Mouse (Mus musculus) hindbrain, postnatal 0 days (tissue): ENCODE results near the gene Yy1. TPM values are rescaled to one million over a fixed set of nuclear protein-coding genes. Genes with fewer than 3 reads are reported as not detected.

Source experiments
- ATAC-seq: fragments of 200-750 bp; cut with Nextera tagmentation; 2 replicates; pipeline ENCODE4 v1.8.0; 2017; ENCODE audit warnings: mild to moderate bottlenecking, moderate TSS enrichment, moderate library complexity
- DNase-seq: peaks from one replicate; pipeline ENCODE4 v3.0.0-alpha.2; 2015; ENCODE audit warnings: low spot score
- H3K27ac ChIP-seq: fragments of 300-500 bp; sonication (generic); 2 replicates; pipeline ENCODE4 v1.5.1; 2014; ENCODE audit warnings: mild to moderate bottlenecking
- H3K27me3 ChIP-seq: fragments of 300-500 bp; sonication (generic); 2 replicates; pipeline ENCODE4 v1.6.1; 2014; ENCODE audit warnings: low read length, mixed read lengths; ENCODE audit not compliant: insufficient read depth
- H3K36me3 ChIP-seq: fragments of 300-500 bp; sonication (generic); 2 replicates; pipeline ENCODE4 v1.6.1; 2014; ENCODE audit warnings: low read length, mixed read lengths; ENCODE audit not compliant: insufficient read depth
- H3K4me1 ChIP-seq: fragments of 300-500 bp; sonication (generic); 2 replicates; pipeline ENCODE4 v1.6.1; 2014; ENCODE audit warnings: antibody characterized with exemption, low read length, mixed read lengths; ENCODE audit not compliant: insufficient read depth
- H3K4me2 ChIP-seq: fragments of 300-500 bp; sonication (generic); 2 replicates; pipeline ENCODE4 v1.6.1; 2014; ENCODE audit warnings: low read depth, mild to moderate bottlenecking, low read length, moderate library complexity, mixed read lengths
- H3K4me3 ChIP-seq: fragments of 300-500 bp; sonication (generic); 2 replicates; pipeline ENCODE4 v1.5.1; 2014; ENCODE audit warnings: low read length
- H3K9ac ChIP-seq: fragments of 300-500 bp; sonication (generic); replicated peaks from 2 replicates; pipeline ENCODE4 v1.6.1; 2014; ENCODE audit warnings: mild to moderate bottlenecking, low read length, moderate library complexity, mixed read lengths
- H3K9me3 ChIP-seq: fragments of 300-500 bp; sonication (generic); 2 replicates; pipeline ENCODE4 v1.6.1; 2016; ENCODE audit warnings: low read length, mixed read lengths
- CTCF ChIP-seq: IDR thresholded peaks from 2 replicates; pipeline ENCODE4 v1.5.1; 2016; ENCODE audit warnings: antibody characterized with exemption, control low read depth, low read depth
- WGBS: fragments of 180-500 bp; shearing (Covaris S2); extraction: QIAGEN DNeasy Blood & Tissue Kit; methylation state at CpG from one replicate; pipeline ENCODE4 v1.1.7; 2014; 5-methylcytosine and 5-hydroxymethylcytosine counted together
- polyA plus RNA-seq: library from polyadenylated mRNA; unstranded; fragments of >200 nt; fragmentation: Nextera tagmentation; extraction: Ambion mirVana; gene quantifications from 2 replicates; pipeline ENCODE4 v1.2.1, GENCODE M21; 2015
- total RNA-seq: library from RNA; depleted of rRNA; stranded (reverse); fragments of >200 nt; gene quantifications from 2 replicates; pipeline ENCODE4 v1.2.3, GENCODE M21; 2014

Gene Yy1
- total and polyA plus RNA-seq, 2 experiments from 2014 or later, result 7.9 to 30.2 TPM

DNA sequence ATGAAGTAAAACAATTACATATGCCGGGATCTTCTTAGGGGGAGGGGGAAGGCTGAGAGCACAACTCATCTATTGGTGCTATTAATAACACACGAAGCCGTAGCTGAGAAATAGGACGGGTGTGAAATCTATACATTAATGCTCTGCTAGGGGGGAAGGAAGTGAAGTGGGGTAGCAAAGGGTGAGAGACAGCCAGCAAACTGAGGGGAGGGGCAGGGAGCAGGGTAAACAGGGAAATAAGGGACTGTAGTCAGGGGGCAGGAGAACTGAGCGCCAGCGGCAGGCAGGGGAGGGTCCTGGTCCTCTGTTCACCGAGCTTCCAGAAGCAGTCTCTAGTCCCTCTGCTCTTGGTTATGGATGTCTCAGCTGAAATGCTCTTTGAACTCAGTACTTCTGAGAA lies 25.9 kb upstream of the Yy1 start:
- H3K36me3 ChIP-seq, result no peaks in the 10 kb centered on the region
- no peaks in the 10 kb centered on the region for H3K9me3 ChIP-seq
- 46% methylated on average over 7 of the region's 7 CpGs for WGBS
- H3K4me2 ChIP-seq, result 0 out of 2 replicates have a peak overlapping the region, but pooled peaks have one; percentile 18
- peak overlapping the region; percentile 69; the same call in 1 of the 2 replicates for H3K27ac ChIP-seq
- H3K4me1 ChIP-seq, result no peaks in the 10 kb centered on the region; the same call in 1 of the 2 replicates
- no peak for DNase-seq
- no peak for TF ChIP-seq CTCF
- no peaks in the 10 kb centered on the region for H3K27me3 ChIP-seq
- peak; percentile 14; the same call in 1 of the 2 replicates for ATAC-seq
- H3K9ac ChIP-seq, result no peak overlapping the region
- H3K4me3 ChIP-seq, result no peak overlapping the region

DNA sequence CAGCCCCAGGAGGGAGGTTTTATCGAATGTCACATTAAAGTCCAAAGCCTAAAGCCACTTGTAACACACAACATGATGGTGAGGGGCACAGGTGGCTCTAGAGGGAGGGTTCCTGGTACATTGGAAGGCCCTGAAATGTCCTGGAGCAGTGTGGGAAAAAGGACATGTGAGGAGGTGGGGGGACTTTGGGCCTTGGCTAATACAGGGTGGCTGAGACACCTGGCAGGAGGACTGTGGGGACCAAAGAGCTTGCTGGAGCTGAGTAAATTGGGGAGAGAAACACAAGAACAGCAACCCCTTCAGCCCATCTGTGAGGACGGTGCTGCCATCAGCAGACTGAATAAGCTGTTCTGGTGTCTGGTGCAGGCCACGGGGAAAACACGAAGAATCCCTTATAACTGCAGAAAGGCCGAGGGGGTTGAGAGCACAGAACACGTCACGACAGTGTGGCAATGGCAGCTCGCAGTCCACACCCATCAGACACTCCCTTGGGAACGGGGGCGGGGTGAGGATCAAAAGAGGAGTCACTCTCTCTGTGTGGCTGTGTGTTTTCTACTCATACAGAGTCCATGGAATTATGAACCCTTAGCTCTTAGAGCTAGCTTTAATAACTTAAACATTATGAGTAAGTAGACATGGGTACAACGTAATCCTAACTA lies 24.4 kb upstream of the Yy1 start:
- DNase-seq (no peak), ATAC-seq (no peak)
- Histone ChIP-seq H3K9ac (no peak overlapping the region), H3K4me2 (no peak overlapping the region), H3K4me3 (no peak overlapping the region), H3K27ac (no peak overlapping the region), H3K4me1 (no peaks in the 10 kb centered on the region; the same call in 1 of the 2 replicates), H3K9me3 (no peaks in the 10 kb centered on the region), H3K36me3 (no peaks in the 10 kb centered on the region), H3K27me3 (no peaks in the 10 kb centered on the region)
- 87% methylated on average over 11 of the region's 11 CpGs for WGBS
- TF ChIP-seq CTCF, result no peak

DNA sequence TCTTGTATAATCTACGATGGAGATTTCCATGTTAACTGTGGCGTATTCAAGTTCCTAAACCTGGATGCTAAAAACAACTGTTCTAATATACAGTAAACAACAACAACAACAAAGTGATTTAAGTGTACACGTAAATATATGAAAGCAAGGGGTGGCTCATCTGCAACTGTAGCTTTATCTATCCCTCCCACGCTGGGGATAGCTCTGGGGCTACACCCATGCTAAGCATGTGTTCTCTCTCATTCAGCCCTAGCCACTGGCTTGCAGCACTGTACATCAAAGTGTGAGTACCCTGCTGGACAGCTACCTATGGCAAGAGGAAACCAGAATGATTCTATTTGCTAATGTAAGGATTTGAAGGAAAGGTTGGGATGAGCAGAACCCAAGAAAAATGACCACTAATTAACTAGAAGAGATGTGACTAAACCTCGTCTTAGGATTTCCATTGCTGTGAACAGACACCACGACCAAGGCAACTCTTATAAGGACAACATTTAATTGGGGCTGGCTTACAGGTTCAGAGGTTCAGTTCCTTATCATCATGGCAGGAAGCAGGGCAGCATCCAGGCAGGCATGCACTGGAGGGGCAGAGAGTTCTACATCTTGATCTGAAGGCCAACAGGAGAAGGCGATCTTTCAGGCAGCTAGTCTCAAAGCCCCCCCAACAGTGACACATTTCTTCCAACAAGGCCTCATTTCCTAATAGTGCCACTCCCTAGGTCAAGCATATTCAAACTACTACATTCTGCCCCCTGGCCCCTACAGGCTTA lies 12.5 kb upstream of the Yy1 start:
- Histone ChIP-seq H3K27ac (no peak overlapping the region), H3K36me3 (0 out of 2 replicates have a peak, but pooled peaks cover 5% of the 10 kb centered on the region), H3K4me2 (no peak overlapping the region), H3K9me3 (no peaks in the 10 kb centered on the region), H3K9ac (no peak overlapping the region), H3K27me3 (no peaks in the 10 kb centered on the region), H3K4me1 (no peaks in the 10 kb centered on the region), H3K4me3 (no peak overlapping the region)
- no peak for DNase-seq
- no peak for TF ChIP-seq CTCF
- 97% methylated on average over 7 of the region's 7 CpGs for WGBS
- ATAC-seq, result no peak

DNA sequence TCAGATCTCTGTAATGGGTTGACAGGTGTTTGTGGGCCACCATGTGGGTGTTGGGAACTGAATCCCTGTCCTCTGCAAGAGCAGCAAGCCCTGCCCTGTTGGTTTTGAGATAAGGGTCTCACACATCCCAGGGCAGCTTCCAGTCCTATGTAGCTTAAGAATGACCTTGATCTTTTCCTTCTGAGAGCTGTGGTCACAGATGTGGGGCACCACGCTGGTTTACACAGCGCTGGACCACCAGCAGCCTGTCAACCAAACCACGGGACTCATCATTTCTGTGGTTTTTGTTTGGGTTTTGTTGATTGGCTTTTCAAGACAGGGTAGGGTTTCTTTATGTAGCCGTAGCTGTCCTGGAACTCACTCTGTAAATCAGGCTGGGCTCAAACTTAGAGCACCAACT lies 7.6 kb upstream of the Yy1 start:
- no peak for TF ChIP-seq CTCF
- no peaks in the 10 kb centered on the region for H3K4me1 ChIP-seq
- 89% methylated on average over 4 of the region's 4 CpGs for WGBS
- 0 out of 2 replicates have a peak, but pooled peaks cover 5% of the 10 kb centered on the region for H3K36me3 ChIP-seq
- H3K9ac ChIP-seq, result no peak overlapping the region
- H3K4me3 ChIP-seq, result no peak overlapping the region
- no peak overlapping the region for H3K27ac ChIP-seq
- ATAC-seq (no peak), DNase-seq (no peak)
- no peak overlapping the region for H3K4me2 ChIP-seq
- no peaks in the 10 kb centered on the region for H3K27me3 ChIP-seq
- no peaks in the 10 kb centered on the region for H3K9me3 ChIP-seq

DNA sequence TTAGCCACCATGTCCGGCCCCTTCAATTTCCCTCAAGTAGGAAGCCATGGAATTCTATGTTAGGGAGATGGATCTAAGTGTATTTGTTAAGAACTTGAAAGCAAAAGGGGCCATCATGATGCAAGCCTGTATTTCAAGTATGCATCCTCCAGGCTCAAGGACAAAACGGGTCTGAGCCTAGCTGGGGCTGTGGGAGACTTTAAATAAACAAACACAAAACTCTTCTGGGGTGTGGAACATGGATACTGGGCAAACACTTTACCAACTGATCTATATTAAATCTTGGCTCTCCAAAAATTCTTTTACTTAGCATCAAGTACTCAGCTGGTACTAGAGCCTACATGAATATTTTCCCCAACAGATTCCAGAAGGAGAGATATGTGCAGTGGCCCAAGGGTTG lies 5.4 kb upstream of the Yy1 start:
- Histone ChIP-seq H3K9me3 (no peaks in the 10 kb centered on the region), H3K36me3 (0 out of 2 replicates have a peak, but pooled peaks cover 5% of the 10 kb centered on the region), H3K27me3 (no peaks in the 10 kb centered on the region), H3K4me3 (no peak overlapping the region), H3K27ac (no peak overlapping the region), H3K4me1 (peaks cover 5% of the 10 kb centered on the region), H3K4me2 (no peak overlapping the region), H3K9ac (no peak overlapping the region)
- DNase-seq (no peak), ATAC-seq (no peak)
- WGBS, result 91% methylated on average over 2 of the region's 2 CpGs
- TF ChIP-seq CTCF, result no peak

DNA sequence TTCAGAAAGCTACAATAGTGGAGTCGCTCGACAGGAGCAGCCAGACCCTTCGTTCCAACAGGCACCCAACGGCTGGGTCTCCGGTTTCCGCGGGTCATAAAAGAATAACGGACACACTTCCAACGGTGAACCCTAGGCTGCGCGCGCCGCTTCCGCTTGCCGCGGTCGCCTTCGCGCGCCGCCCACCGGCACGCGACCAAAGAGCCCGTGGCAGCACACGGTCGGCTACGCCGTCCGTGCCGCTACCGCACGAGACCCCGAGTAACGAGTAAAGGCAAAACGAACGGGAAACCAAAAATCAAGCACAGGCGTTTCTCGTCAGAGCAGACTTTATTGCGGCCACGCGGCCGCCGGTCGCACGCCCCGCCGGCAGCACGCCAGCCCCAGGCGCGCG lies 624 bp upstream of the Yy1 start:
- WGBS, result under 1% methylated on average over 52 of the region's 52 CpGs
- H3K27me3 ChIP-seq, result no peaks in the 10 kb centered on the region
- H3K9me3 ChIP-seq, result no peaks in the 10 kb centered on the region
- 0 out of 2 replicates have a peak, but pooled peaks have one; percentile 7 for TF ChIP-seq CTCF
- peak overlapping the region; percentile 94 for H3K4me3 ChIP-seq
- ATAC-seq, result peak; percentile 44
- no peaks in the 10 kb centered on the region for H3K36me3 ChIP-seq
- H3K4me1 ChIP-seq, result peaks cover 17% of the 10 kb centered on the region
- DNase-seq, result peak; percentile 93
- peak overlapping the region; percentile 98 for H3K27ac ChIP-seq
- H3K4me2 ChIP-seq, result peak overlapping the region; percentile 69
- H3K9ac ChIP-seq, result peak overlapping the region; percentile 66
